Mouse (Mus musculus) heart, embryonic 12.5 days (tissue): ENCODE results near the gene 1190002N15Rik. TPM values are rescaled to one million over a fixed set of nuclear protein-coding genes. Genes with fewer than 3 reads are reported as not detected.

ENCODE experiments used
- ATAC-seq: fragments of 200-750 bp; cut with Nextera tagmentation; 2 replicates; pipeline ENCODE4 v1.8.0; 2017; ENCODE audit warnings: moderate TSS enrichment, moderate library complexity; ENCODE audit not compliant: insufficient number of reproducible peaks, low FRiP score
- H3K27ac ChIP-seq: fragments of 300-500 bp; sonication (generic); 2 replicates; pipeline ENCODE4 v1.5.1; 2016; ENCODE audit warnings: mild to moderate bottlenecking, moderate library complexity; ENCODE audit not compliant: poor library complexity, severe bottlenecking
- H3K27me3 ChIP-seq: fragments of 300-500 bp; sonication (generic); replicated peaks from 2 replicates; pipeline ENCODE4 v1.6.1; 2016; ENCODE audit warnings: mild to moderate bottlenecking, moderate library complexity
- H3K36me3 ChIP-seq: fragments of 300-500 bp; sonication (generic); 2 replicates; pipeline ENCODE4 v1.6.1; 2016; ENCODE audit warnings: mild to moderate bottlenecking, moderate library complexity
- H3K4me1 ChIP-seq: fragments of 300-500 bp; sonication (generic); replicated peaks from 2 replicates; pipeline ENCODE4 v1.6.1; 2016; ENCODE audit warnings: mild to moderate bottlenecking
- H3K4me2 ChIP-seq: fragments of 300-500 bp; sonication (generic); 2 replicates; pipeline ENCODE4 v1.6.1; 2016; ENCODE audit warnings: mild to moderate bottlenecking, moderate library complexity
- H3K4me3 ChIP-seq: fragments of 300-500 bp; sonication (generic); 2 replicates; pipeline ENCODE4 v1.5.1; 2016; ENCODE audit warnings: mild to moderate bottlenecking
- H3K9ac ChIP-seq: fragments of 300-500 bp; sonication (generic); 2 replicates; pipeline ENCODE4 v1.6.1; 2016; ENCODE audit warnings: mild to moderate bottlenecking, moderate library complexity
- H3K9me3 ChIP-seq: fragments of 300-500 bp; sonication (generic); replicated peaks from 2 replicates; pipeline ENCODE4 v1.6.1; 2016; ENCODE audit warnings: mild to moderate bottlenecking, moderate library complexity
- whole genome bisulfite sequencing: fragments of 180-500 bp; shearing (Covaris S2); methylation state at CpG from one replicate; pipeline ENCODE4 v1.1.7; 2016; 5-methylcytosine and 5-hydroxymethylcytosine counted together
- polyA plus RNA-seq: library from polyadenylated mRNA; unstranded; fragments of >200 nt; fragmentation: Nextera tagmentation; extraction: Ambion mirVana; gene quantifications from 2 replicates; pipeline ENCODE4 v1.2.1, GENCODE M21; 2016

The 1190002N15Rik gene
- polyA plus RNA-seq, 1 experiment from 2014 or later: 62.6 TPM

GRCm38 (mm10) chr9:94529146-94529746 lies 8.6 kb downstream of the 1190002N15Rik start:
- Histone ChIP-seq H3K9ac (no peak overlapping the region), H3K4me2 (no peak overlapping the region), H3K27ac (no peak overlapping the region), H3K4me3 (no peak overlapping the region), H3K27me3 (no peaks in the 10 kb centered on the region), H3K9me3 (no peaks in the 10 kb centered on the region), H3K36me3 (no peaks in the 10 kb centered on the region), H3K4me1 (peaks cover 31% of the 10 kb centered on the region)
- ATAC-seq: no peak
- 52% methylated on average over 1 of the region's 1 CpGs for WGBS

GRCm38 (mm10) chr9:94526473-94526872 lies 11.4 kb downstream of the 1190002N15Rik start:
- Histone ChIP-seq H3K4me1 (peaks cover 26% of the 10 kb centered on the region), H3K4me2 (no peak overlapping the region), H3K9ac (no peak overlapping the region), H3K4me3 (no peak overlapping the region), H3K36me3 (peaks cover 5% of the 10 kb centered on the region; the same call in 1 of the 2 replicates), H3K27me3 (no peaks in the 10 kb centered on the region), H3K9me3 (no peaks in the 10 kb centered on the region), H3K27ac (no peak overlapping the region)
- no peak for ATAC-seq
- WGBS: 75% methylated on average over 7 of the region's 7 CpGs

- Histone ChIP-seq H3K9ac (no peak overlapping the region), H3K27me3 (no peaks in the 10 kb centered on the region), H3K4me2 (no peak overlapping the region), H3K9me3 (no peaks in the 10 kb centered on the region), H3K4me3 (no peak overlapping the region), H3K4me1 (peaks cover 10% of the 10 kb centered on the region), H3K36me3 (0 out of 2 replicates have a peak, but pooled peaks cover 4% of the 10 kb centered on the region), H3K27ac (no peak overlapping the region)
- WGBS: 91% methylated on average over 8 of the region's 8 CpGs
- no peak for ATAC-seq
These were observed 25.6 kb downstream of the 1190002N15Rik start for GRCm38 (mm10) chr9:94512246-94512645.

- ATAC-seq: no peak
- H3K4me1 ChIP-seq: peaks cover 14% of the 10 kb centered on the region
- 0 out of 2 replicates have a peak overlapping the region, but pooled peaks have one; percentile 6 for H3K27ac ChIP-seq
- H3K27me3 ChIP-seq: no peaks in the 10 kb centered on the region
- no peak overlapping the region for H3K4me3 ChIP-seq
- H3K9me3 ChIP-seq: no peaks in the 10 kb centered on the region
- H3K36me3 ChIP-seq: no peaks in the 10 kb centered on the region
- no peak overlapping the region for H3K4me2 ChIP-seq
- no peak overlapping the region for H3K9ac ChIP-seq
These were observed 26.7 kb downstream of the 1190002N15Rik start for GRCm38 (mm10) chr9:94511139-94511538.

- Histone ChIP-seq H3K27ac (no peak overlapping the region), H3K4me3 (no peak overlapping the region), H3K36me3 (no peaks in the 10 kb centered on the region), H3K9ac (no peak overlapping the region), H3K4me2 (no peak overlapping the region), H3K9me3 (no peaks in the 10 kb centered on the region), H3K27me3 (no peaks in the 10 kb centered on the region), H3K4me1 (peaks cover 10% of the 10 kb centered on the region; the same call in 1 of the 2 replicates)
- ATAC-seq: no peak
- 61% methylated on average over 1 of the region's 1 CpGs for WGBS
These were observed 30.9 kb downstream of the 1190002N15Rik start for GRCm38 (mm10) chr9:94506980-94507379.

- no peak for ATAC-seq
- H3K9ac ChIP-seq: no peak overlapping the region
- H3K27me3 ChIP-seq: no peaks in the 10 kb centered on the region
- H3K4me3 ChIP-seq: no peak overlapping the region
- WGBS: 32% methylated on average over 9 of the region's 9 CpGs
- peaks cover 6% of the 10 kb centered on the region; the same call in 1 of the 2 replicates for H3K4me1 ChIP-seq
- peak overlapping the region; percentile 40 for H3K4me2 ChIP-seq
- H3K9me3 ChIP-seq: no peaks in the 10 kb centered on the region
- no peak overlapping the region for H3K27ac ChIP-seq
- H3K36me3 ChIP-seq: no peaks in the 10 kb centered on the region
These were observed 46.4 kb downstream of the 1190002N15Rik start for GRCm38 (mm10) chr9:94491467-94491866.

GRCm38 (mm10) chr9:94487976-94488375 lies 49.9 kb downstream of the 1190002N15Rik start:
- 82% methylated on average over 2 of the region's 2 CpGs for WGBS
- Histone ChIP-seq H3K9ac (no peak overlapping the region), H3K27ac (no peak overlapping the region), H3K36me3 (no peaks in the 10 kb centered on the region), H3K27me3 (no peaks in the 10 kb centered on the region), H3K4me2 (no peak overlapping the region), H3K9me3 (no peaks in the 10 kb centered on the region), H3K4me1 (peaks cover 12% of the 10 kb centered on the region), H3K4me3 (no peak overlapping the region)
- no peak for ATAC-seq

GRCm38 (mm10) chr9:94483291-94483879 lies 54.5 kb downstream of the 1190002N15Rik start:
- 65% methylated on average over 6 of the region's 6 CpGs for WGBS
- Histone ChIP-seq H3K27me3 (no peaks in the 10 kb centered on the region), H3K9ac (no peak overlapping the region), H3K4me3 (no peak overlapping the region), H3K27ac (no peak overlapping the region; the same call in 1 of the 2 replicates), H3K4me1 (peaks cover 7% of the 10 kb centered on the region; the same call in 1 of the 2 replicates), H3K9me3 (no peaks in the 10 kb centered on the region), H3K4me2 (no peak overlapping the region), H3K36me3 (no peaks in the 10 kb centered on the region)
- no peak for ATAC-seq

GRCm38 (mm10) chr9:94482215-94482975 lies 55.5 kb downstream of the 1190002N15Rik start:
- H3K4me2 ChIP-seq: no peak overlapping the region
- no peak overlapping the region for H3K27ac ChIP-seq
- WGBS: 71% methylated on average over 10 of the region's 10 CpGs
- peaks cover 7% of the 10 kb centered on the region; the same call in 1 of the 2 replicates for H3K4me1 ChIP-seq
- no peaks in the 10 kb centered on the region for H3K36me3 ChIP-seq
- no peak overlapping the region for H3K9ac ChIP-seq
- H3K4me3 ChIP-seq: no peak overlapping the region
- H3K27me3 ChIP-seq: no peaks in the 10 kb centered on the region
- no peak for ATAC-seq
- H3K9me3 ChIP-seq: no peaks in the 10 kb centered on the region

- H3K27me3 ChIP-seq: no peaks in the 10 kb centered on the region
- no peak overlapping the region for H3K9ac ChIP-seq
- H3K4me3 ChIP-seq: no peak overlapping the region
- no peak overlapping the region for H3K4me2 ChIP-seq
- no peaks in the 10 kb centered on the region for H3K9me3 ChIP-seq
- ATAC-seq: no peak
- WGBS: 71% methylated on average over 16 of the region's 16 CpGs
- no peak overlapping the region for H3K27ac ChIP-seq
- peaks cover 7% of the 10 kb centered on the region; the same call in 1 of the 2 replicates for H3K4me1 ChIP-seq
- H3K36me3 ChIP-seq: no peaks in the 10 kb centered on the region
These were observed 56.8 kb downstream of the 1190002N15Rik start for GRCm38 (mm10) chr9:94481057-94481456.

GRCm38 (mm10) chr9:94479382-94479781 lies 58.5 kb downstream of the 1190002N15Rik start:
- no peaks in the 10 kb centered on the region for H3K36me3 ChIP-seq
- no peaks in the 10 kb centered on the region for H3K9me3 ChIP-seq
- 85% methylated on average over 6 of the region's 6 CpGs for WGBS
- H3K9ac ChIP-seq: no peak overlapping the region
- no peak for ATAC-seq
- no peak overlapping the region for H3K4me2 ChIP-seq
- H3K4me3 ChIP-seq: no peak overlapping the region
- peaks cover 7% of the 10 kb centered on the region; the same call in 1 of the 2 replicates for H3K4me1 ChIP-seq
- no peaks in the 10 kb centered on the region for H3K27me3 ChIP-seq
- H3K27ac ChIP-seq: no peak overlapping the region
